Mouse (Mus musculus): ENCODE results near the gene Kbtbd7. TPM values are rescaled to one million over a fixed set of nuclear protein-coding genes. Genes with fewer than 3 reads are reported as not detected.
A peak's percentile ranks its signal among the peaks of the same experiment; 100 is the strongest.
"Not testable (repeated sequence)": the region's sequence is repeated elsewhere in the genome, so short reads cannot be mapped to it uniquely, and the experiment has no call there.

The Kbtbd7 gene
- polyA plus RNA-seq, 1 experiment from 2014 or later, result 3.0 TPM

- TF ChIP-seq CTCF (IDR thresholded peaks at IDR 0.05; ENCODE audit: low read depth) (no peak), EP300 (IDR thresholded peaks at IDR 0.05; ENCODE audit: low read depth) (peak; percentile 32; the same call in 1 of the 2 replicates)
- H3K4me2 ChIP-seq (ENCODE audit: low read depth, low read length), result no peak overlapping the region
- ATAC-seq (0 out of 2 replicates have a peak, but pooled peaks have one; percentile 43), DNase-seq (no peak)
- 34% methylated on average over 5 of the region's 5 CpGs for WGBS (ENCODE audit: insufficient replicate concordance)
- H3K27ac ChIP-seq (ENCODE audit: low read depth), result peak overlapping the region; percentile 66
- H3K4me1 ChIP-seq (ENCODE audit: insufficient read depth), result no peaks in the 10 kb centered on the region
- no peaks in the 10 kb centered on the region for H3K36me3 ChIP-seq (replicated peaks; ENCODE audit: insufficient read depth, low read length)
- H3K4me3 ChIP-seq (ENCODE audit: low read depth, low read length), result no peak overlapping the region
- no peaks in the 10 kb centered on the region for H3K27me3 ChIP-seq (ENCODE audit: insufficient read depth, low read length)
- no peak overlapping the region for H3K9ac ChIP-seq (replicated peaks)
- peaks cover 4% of the 10 kb centered on the region; the same call in 1 of the 2 replicates for H3K9me3 ChIP-seq (ENCODE audit: low read length)
Measured at GRCm38 (mm10) chr14:79441441-79441840, 15.1 kb downstream of the Kbtbd7 start.

DNA sequence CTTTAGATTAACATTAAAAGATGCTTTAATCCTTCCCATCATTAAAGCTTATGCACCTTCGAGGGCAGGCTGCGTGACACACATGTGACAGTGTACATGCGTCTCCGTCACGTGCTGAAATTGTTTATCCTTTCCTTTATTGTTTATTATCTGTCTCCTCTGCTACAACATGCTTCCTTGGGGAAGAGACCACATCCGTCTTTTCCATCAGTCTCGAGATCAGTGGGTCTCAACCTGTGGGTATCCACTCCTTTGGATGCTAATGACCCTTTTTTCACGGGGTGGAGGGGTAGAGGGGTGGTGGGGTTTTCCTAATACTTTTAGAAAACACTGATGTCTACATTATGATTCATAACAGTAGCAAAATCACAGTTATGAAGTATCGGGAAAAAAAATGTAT lies 18.3 kb downstream of the Kbtbd7 start:
- H3K4me1 ChIP-seq (ENCODE audit: insufficient read depth), result no peaks in the 10 kb centered on the region
- 80% methylated on average over 9 of the region's 9 CpGs for WGBS (ENCODE audit: insufficient replicate concordance)
- DNase-seq, result no peak
- H3K9me3 ChIP-seq (ENCODE audit: low read length), result peaks cover 4% of the 10 kb centered on the region; the same call in 1 of the 2 replicates
- H3K4me2 ChIP-seq (ENCODE audit: low read depth, low read length), result no peak overlapping the region
- TF ChIP-seq EP300 (IDR thresholded peaks at IDR 0.05; ENCODE audit: low read depth), result no peak
- no peak for TF ChIP-seq CTCF (IDR thresholded peaks at IDR 0.05; ENCODE audit: low read depth)
- no peak overlapping the region for H3K4me3 ChIP-seq (ENCODE audit: low read depth, low read length)
- no peaks in the 10 kb centered on the region for H3K27me3 ChIP-seq (ENCODE audit: insufficient read depth, low read length)
- no peak for ATAC-seq
- no peak overlapping the region for H3K27ac ChIP-seq (ENCODE audit: low read depth)
- H3K36me3 ChIP-seq (replicated peaks; ENCODE audit: insufficient read depth, low read length), result no peaks in the 10 kb centered on the region
- no peak overlapping the region for H3K9ac ChIP-seq (replicated peaks)

DNA sequence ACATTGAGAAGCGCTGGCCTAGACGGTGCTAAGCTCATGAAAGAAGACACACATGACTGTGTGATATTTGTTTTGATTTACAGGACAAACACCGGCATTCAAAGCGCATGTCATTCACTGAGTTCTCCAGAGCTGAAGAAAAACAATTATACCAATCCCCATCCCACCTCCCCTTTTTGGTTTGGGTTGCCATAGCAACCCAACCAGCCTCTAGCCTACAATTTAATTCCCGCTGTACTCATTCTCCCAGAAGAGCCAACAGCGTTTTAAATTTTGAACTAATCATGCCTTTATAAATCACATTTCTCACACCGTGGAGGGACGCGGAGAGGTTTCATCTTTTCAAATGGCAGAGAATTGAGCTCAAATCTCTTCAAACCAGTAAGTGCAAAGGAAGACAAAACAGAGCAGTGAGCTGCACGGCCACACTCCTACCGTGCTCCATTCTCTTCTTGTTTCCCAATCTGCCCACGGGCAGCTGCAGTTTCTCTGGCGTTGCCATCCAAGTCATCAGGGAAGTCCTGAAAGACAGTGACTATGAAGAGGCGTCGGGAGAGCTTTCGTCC lies 18.8 kb downstream of the Kbtbd7 start:
- Histone ChIP-seq H3K4me1 (ENCODE audit: insufficient read depth) (no peaks in the 10 kb centered on the region), H3K4me2 (ENCODE audit: low read depth, low read length) (no peak overlapping the region), H3K9me3 (ENCODE audit: low read length) (no peaks in the 10 kb centered on the region), H3K36me3 (replicated peaks; ENCODE audit: insufficient read depth, low read length) (no peaks in the 10 kb centered on the region), H3K27ac (ENCODE audit: low read depth) (no peak overlapping the region), H3K27me3 (ENCODE audit: insufficient read depth, low read length) (no peaks in the 10 kb centered on the region), H3K4me3 (ENCODE audit: low read depth, low read length) (no peak overlapping the region), H3K9ac (replicated peaks) (no peak overlapping the region)
- ATAC-seq (no peak), DNase-seq (no peak)
- WGBS (ENCODE audit: insufficient replicate concordance), result 74% methylated on average over 16 of the region's 16 CpGs
- TF ChIP-seq EP300 (IDR thresholded peaks at IDR 0.05; ENCODE audit: low read depth) (no peak), CTCF (IDR thresholded peaks at IDR 0.05; ENCODE audit: low read depth) (no peak)

DNA sequence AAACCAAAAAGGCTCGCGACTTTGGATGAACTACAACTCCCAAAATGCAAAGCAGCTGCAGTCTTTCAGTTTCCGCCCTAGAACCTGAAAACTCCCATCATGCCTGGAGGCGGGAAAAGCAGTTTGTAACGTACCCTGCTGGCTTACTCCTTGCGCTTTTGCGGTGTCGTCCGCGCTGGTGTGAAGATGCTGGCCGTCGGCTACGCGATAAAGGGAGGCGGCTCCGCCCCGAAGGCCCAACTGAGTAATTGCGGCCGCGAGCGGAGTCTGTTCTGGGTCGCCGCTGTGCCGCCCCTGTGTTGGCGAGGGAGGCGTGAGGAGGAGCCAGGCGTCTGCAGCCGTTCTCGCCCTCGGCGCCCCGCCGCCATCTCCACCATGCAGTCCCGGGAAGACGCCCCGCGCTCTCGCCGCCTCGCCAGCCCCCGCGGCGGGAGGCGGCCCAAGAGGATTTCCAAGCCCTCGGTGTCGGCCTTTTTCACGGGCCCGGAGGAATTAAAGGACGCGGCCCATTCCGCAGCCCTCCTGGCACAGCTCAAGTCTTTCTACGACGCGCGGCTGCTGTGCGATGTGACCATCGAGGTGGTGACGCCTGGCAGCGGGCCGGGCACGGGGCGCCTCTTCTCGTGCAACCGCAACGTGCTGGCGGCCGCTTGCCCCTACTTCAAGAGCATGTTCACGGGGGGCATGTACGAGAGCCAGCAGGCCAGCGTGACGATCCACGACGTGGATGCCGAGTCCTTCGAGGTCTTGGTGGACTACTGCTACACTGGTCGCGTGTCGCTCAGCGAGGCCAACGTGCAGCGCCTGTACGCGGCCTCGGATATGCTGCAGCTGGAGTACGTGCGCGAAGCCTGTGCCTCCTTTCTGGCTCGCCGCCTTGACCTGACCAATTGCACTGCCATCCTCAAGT lies 25.6 kb downstream of the Kbtbd7 start, which contains the start of gene Kbtbd6:
Gene Kbtbd6 (plus strand): TSS at position 155 of the 910 bp plus-strand sequence.
- peak within 1 kb of the TSS; percentile 65 for H3K4me3 ChIP-seq (ENCODE audit: low read depth, low read length)
- ATAC-seq (peak; percentile 97), DNase-seq (peak; percentile 89)
- not testable (repeated sequence) for H3K27me3 ChIP-seq (ENCODE audit: insufficient read depth, low read length); H3K4me1 ChIP-seq (ENCODE audit: insufficient read depth); H3K9me3 ChIP-seq (ENCODE audit: low read length); H3K36me3 ChIP-seq (replicated peaks; ENCODE audit: insufficient read depth, low read length)
- 8% methylated on average over 27 of the region's 89 CpGs for WGBS (ENCODE audit: insufficient replicate concordance)
- H3K27ac ChIP-seq (ENCODE audit: low read depth), result peak within 1 kb of the TSS; percentile 81
- H3K9ac ChIP-seq (replicated peaks), result peak within 1 kb of the TSS; percentile 65
- TF ChIP-seq CTCF (IDR thresholded peaks at IDR 0.05; ENCODE audit: low read depth) (peak; percentile 22; the same call in 1 of the 2 replicates), EP300 (IDR thresholded peaks at IDR 0.05; ENCODE audit: low read depth) (peak; percentile 57)
- peak within 1 kb of the TSS; percentile 84 for H3K4me2 ChIP-seq (ENCODE audit: low read depth, low read length)

DNA sequence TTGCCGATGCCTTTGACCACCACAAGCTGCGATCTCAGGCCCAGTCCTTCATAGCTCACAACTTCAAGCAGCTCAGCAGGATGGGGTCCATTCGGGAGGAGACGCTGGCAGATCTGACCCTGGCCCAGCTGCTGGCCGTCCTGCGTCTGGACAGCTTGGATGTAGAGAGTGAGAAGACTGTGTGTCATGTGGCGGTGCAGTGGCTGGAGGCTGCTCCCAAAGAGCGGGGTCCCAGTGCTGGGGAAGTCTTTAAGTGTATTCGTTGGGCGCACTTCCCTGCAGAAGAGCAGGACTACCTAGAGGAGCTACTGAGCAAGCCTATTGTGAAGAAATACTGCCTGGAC lies 26.3 kb downstream of the Kbtbd7 start:
- H3K4me3 ChIP-seq (ENCODE audit: low read depth, low read length); H3K27ac ChIP-seq (ENCODE audit: low read depth): not testable (repeated sequence)
- WGBS (ENCODE audit: insufficient replicate concordance), result 96% methylated on average over 6 of the region's 10 CpGs

GRCm38 (mm10) chr14:79460401-79460800 lies 34.1 kb downstream of the Kbtbd7 start:
- Histone ChIP-seq H3K4me3 (ENCODE audit: low read depth, low read length) (no peak overlapping the region), H3K9ac (replicated peaks) (no peak overlapping the region), H3K27ac (ENCODE audit: low read depth) (no peak overlapping the region), H3K4me1 (ENCODE audit: insufficient read depth) (no peaks in the 10 kb centered on the region), H3K4me2 (ENCODE audit: low read depth, low read length) (no peak overlapping the region), H3K9me3 (ENCODE audit: low read length) (no peaks in the 10 kb centered on the region), H3K27me3 (ENCODE audit: insufficient read depth, low read length) (no peaks in the 10 kb centered on the region), H3K36me3 (replicated peaks; ENCODE audit: insufficient read depth, low read length) (peaks cover 27% of the 10 kb centered on the region)
- no peak for TF ChIP-seq CTCF (IDR thresholded peaks at IDR 0.05; ENCODE audit: low read depth)
- TF ChIP-seq EP300 (IDR thresholded peaks at IDR 0.05; ENCODE audit: low read depth), result no peak
- ATAC-seq, result no peak
- 88% methylated on average over 1 of the region's 1 CpGs for WGBS (ENCODE audit: insufficient replicate concordance)
- no peak for DNase-seq

More for the DNA sequence above, 26.3 kb downstream of the Kbtbd7 start:
- not testable (repeated sequence) for H3K27me3 ChIP-seq (ENCODE audit: insufficient read depth, low read length); H3K9ac ChIP-seq (replicated peaks); ATAC-seq; H3K9me3 ChIP-seq (ENCODE audit: low read length); H3K4me1 ChIP-seq (ENCODE audit: insufficient read depth); DNase-seq; H3K36me3 ChIP-seq (replicated peaks; ENCODE audit: insufficient read depth, low read length)
- H3K4me2 ChIP-seq (ENCODE audit: low read depth, low read length), result peak overlapping the region; percentile 45

Measured in liver, postnatal 0 days (tissue).